Mouse (Mus musculus) 416B (cell line): ENCODE results near the gene Rarb.
"Not testable (repeated sequence)": the region's sequence is repeated elsewhere in the genome, so short reads cannot be mapped to it uniquely, and the experiment has no call there.

Source experiments
- DNase-seq: peaks from one replicate; pipeline ENCODE4 v3.0.0; 2011; ENCODE audit warnings: low read depth

Gene Rarb

GRCm38 (mm10) chr14:16818602-16819250, at the start of gene Rarb:
Gene Rarb (minus strand): TSS chr14:16819156.
- no peak for DNase-seq

- DNase-seq: no peak
Observed at GRCm38 (mm10) chr14:16842036-16842435, 23.1 kb upstream of the Rarb start.

- DNase-seq: no peak
Observed at GRCm38 (mm10) chr14:16841597-16841989, 22.6 kb upstream of the Rarb start.

- DNase-seq: no peak
Observed at GRCm38 (mm10) chr14:16840951-16841596, 22.1 kb upstream of the Rarb start.

GRCm38 (mm10) chr14:16840135-16840534, 21.2 kb upstream of the Rarb start:
- no peak for DNase-seq

GRCm38 (mm10) chr14:16815096-16815741, 3.7 kb downstream of the Rarb start:
- DNase-seq: no peak

- DNase-seq: no peak
Observed at GRCm38 (mm10) chr14:16806155-16806554, 12.8 kb downstream of the Rarb start.

- DNase-seq: no peak
Observed at GRCm38 (mm10) chr14:16790161-16790560, 28.8 kb downstream of the Rarb start.

GRCm38 (mm10) chr14:16781942-16782541, 36.9 kb downstream of the Rarb start:
- no peak for DNase-seq

- no peak for DNase-seq
Observed at GRCm38 (mm10) chr14:16776723-16777381, 42.1 kb downstream of the Rarb start.

GRCm38 (mm10) chr14:16772927-16773326, 46.0 kb downstream of the Rarb start:
- DNase-seq: no peak

- no peak for DNase-seq
Observed at GRCm38 (mm10) chr14:16765891-16766290, 53.1 kb downstream of the Rarb start.

GRCm38 (mm10) chr14:16762773-16763172, 56.2 kb downstream of the Rarb start:
- DNase-seq: no peak

GRCm38 (mm10) chr14:16758773-16759434, 60.1 kb downstream of the Rarb start:
- no peak for DNase-seq

GRCm38 (mm10) chr14:16755601-16756000, 63.4 kb downstream of the Rarb start:
- not testable (repeated sequence) for DNase-seq

- DNase-seq: no peak
Observed at GRCm38 (mm10) chr14:16752648-16753047, 66.3 kb downstream of the Rarb start.

- DNase-seq: no peak
Observed at GRCm38 (mm10) chr14:16746982-16747578, 71.9 kb downstream of the Rarb start.

GRCm38 (mm10) chr14:16740982-16741739, 77.8 kb downstream of the Rarb start:
- no peak for DNase-seq

GRCm38 (mm10) chr14:16738538-16738937, 80.4 kb downstream of the Rarb start:
- no peak for DNase-seq

GRCm38 (mm10) chr14:16737781-16738180, 81.2 kb downstream of the Rarb start:
- no peak for DNase-seq
